Mouse (Mus musculus) midbrain, embryonic 13.5 days (tissue): ENCODE measurements around the gene Coa4. TPM values are rescaled to one million over a fixed set of nuclear protein-coding genes. Genes with fewer than 3 reads are reported as not detected.
A peak's percentile ranks its signal among the peaks of the same experiment; 100 is the strongest.

Experiments
- ATAC-seq: fragments of 200-750 bp; cut with Nextera tagmentation; 2 replicates; pipeline ENCODE4 v1.8.0; 2017; ENCODE audit warnings: mild to moderate bottlenecking, moderate TSS enrichment, moderate library complexity
- H3K27ac ChIP-seq: fragments of 300-500 bp; sonication (generic); 2 replicates; pipeline ENCODE4 v1.5.1; 2015; ENCODE audit warnings: inconsistent platforms, mild to moderate bottlenecking, moderate library complexity
- H3K27me3 ChIP-seq: fragments of 300-500 bp; sonication (generic); 2 replicates; pipeline ENCODE4 v1.6.1; 2015; ENCODE audit warnings: mild to moderate bottlenecking, inconsistent platforms
- H3K36me3 ChIP-seq: fragments of 300-500 bp; sonication (generic); 2 replicates; pipeline ENCODE4 v1.6.1; 2015; ENCODE audit warnings: mild to moderate bottlenecking, inconsistent platforms
- H3K4me1 ChIP-seq: fragments of 300-500 bp; sonication (generic); replicated peaks from 2 replicates; pipeline ENCODE4 v1.6.1; 2015; ENCODE audit warnings: inconsistent platforms
- H3K4me2 ChIP-seq: fragments of 300-500 bp; sonication (generic); replicated peaks from 2 replicates; pipeline ENCODE4 v1.6.1; 2015; ENCODE audit warnings: moderate library complexity, mild to moderate bottlenecking, inconsistent platforms
- H3K4me3 ChIP-seq: fragments of 300-500 bp; sonication (generic); replicated peaks from 2 replicates; pipeline ENCODE4 v1.5.1; 2015; ENCODE audit warnings: mild to moderate bottlenecking, inconsistent platforms
- H3K9ac ChIP-seq: fragments of 300-500 bp; sonication (generic); replicated peaks from 2 replicates; pipeline ENCODE4 v1.6.1; 2015; ENCODE audit warnings: mild to moderate bottlenecking, inconsistent platforms
- H3K9me3 ChIP-seq: fragments of 300-500 bp; sonication (generic); 2 replicates; pipeline ENCODE4 v1.6.1; 2016; ENCODE audit warnings: mild to moderate bottlenecking, inconsistent platforms
- WGBS: fragments of 180-500 bp; shearing (Covaris S2); methylation state at CpG from one replicate; pipeline ENCODE4 v1.1.7; 2015; 5-methylcytosine and 5-hydroxymethylcytosine counted together
- polyA plus RNA-seq: library from polyadenylated mRNA; unstranded; fragments of >200 nt; fragmentation: Nextera tagmentation; extraction: Ambion mirVana; gene quantifications from 2 replicates; pipeline ENCODE4 v1.2.1, GENCODE M21; 2015

Gene Coa4
- polyA plus RNA-seq, 1 experiment from 2014 or later = 19.7 TPM

- Histone ChIP-seq H3K27me3 (no peaks in the 10 kb centered on the region), H3K4me3 (no peak overlapping the region), H3K9me3 (no peaks in the 10 kb centered on the region), H3K9ac (no peak overlapping the region), H3K4me2 (no peak overlapping the region), H3K27ac (no peak overlapping the region), H3K4me1 (no peaks in the 10 kb centered on the region), H3K36me3 (no peaks in the 10 kb centered on the region)
- no peak for ATAC-seq
- WGBS = 82% methylated on average over 3 of the region's 3 CpGs
Observed at GRCm38 (mm10) chr7:100508670-100509069, 28.2 kb upstream of the Coa4 start.

- Histone ChIP-seq H3K36me3 (no peaks in the 10 kb centered on the region), H3K9ac (no peak overlapping the region), H3K27me3 (no peaks in the 10 kb centered on the region), H3K9me3 (no peaks in the 10 kb centered on the region), H3K27ac (no peak overlapping the region), H3K4me3 (no peak overlapping the region), H3K4me2 (no peak overlapping the region), H3K4me1 (no peaks in the 10 kb centered on the region; the same call in 1 of the 2 replicates)
- WGBS = 83% methylated on average over 8 of the region's 8 CpGs
- ATAC-seq = no peak
Observed at GRCm38 (mm10) chr7:100511602-100512001, 25.3 kb upstream of the Coa4 start.

- Histone ChIP-seq H3K27me3 (no peaks in the 10 kb centered on the region), H3K4me1 (no peaks in the 10 kb centered on the region; the same call in 1 of the 2 replicates), H3K9me3 (no peaks in the 10 kb centered on the region), H3K4me3 (no peak within 1 kb of the TSS), H3K4me2 (peak within 1 kb of the TSS; percentile 17), H3K9ac (no peak within 1 kb of the TSS), H3K27ac (no peak within 1 kb of the TSS), H3K36me3 (no peaks in the 10 kb centered on the region)
- 42% methylated on average over 11 of the region's 11 CpGs for WGBS
- ATAC-seq = peak; percentile 60
Observed at GRCm38 (mm10) chr7:100514573-100514972, 22.3 kb upstream of the Coa4 start, which contains the start of gene Dnajb13. Gene Dnajb13 (minus strand): TSS chr7:100514960.

GRCm38 (mm10) chr7:100520204-100520603 lies 16.7 kb upstream of the Coa4 start:
- no peaks in the 10 kb centered on the region for H3K27me3 ChIP-seq
- no peak overlapping the region for H3K4me2 ChIP-seq
- no peaks in the 10 kb centered on the region for H3K4me1 ChIP-seq
- no peaks in the 10 kb centered on the region for H3K9me3 ChIP-seq
- no peak for ATAC-seq
- H3K4me3 ChIP-seq = no peak overlapping the region
- 73% methylated on average over 7 of the region's 7 CpGs for WGBS
- no peak overlapping the region for H3K27ac ChIP-seq
- H3K9ac ChIP-seq = no peak overlapping the region
- no peaks in the 10 kb centered on the region for H3K36me3 ChIP-seq

GRCm38 (mm10) chr7:100520663-100521285 lies 16.1 kb upstream of the Coa4 start:
- peak; percentile 72 for ATAC-seq
- H3K9ac ChIP-seq = no peak overlapping the region
- H3K36me3 ChIP-seq = no peaks in the 10 kb centered on the region
- H3K27me3 ChIP-seq = no peaks in the 10 kb centered on the region
- WGBS = 21% methylated on average over 10 of the region's 10 CpGs
- H3K4me2 ChIP-seq = no peak overlapping the region; the same call in 1 of the 2 replicates
- no peak overlapping the region for H3K27ac ChIP-seq
- H3K4me3 ChIP-seq = no peak overlapping the region
- H3K4me1 ChIP-seq = no peaks in the 10 kb centered on the region
- no peaks in the 10 kb centered on the region for H3K9me3 ChIP-seq

GRCm38 (mm10) chr7:100522222-100522621 lies 14.6 kb upstream of the Coa4 start:
- no peak overlapping the region for H3K4me3 ChIP-seq
- no peak for ATAC-seq
- no peaks in the 10 kb centered on the region for H3K27me3 ChIP-seq
- WGBS = 75% methylated on average over 3 of the region's 3 CpGs
- H3K27ac ChIP-seq = no peak overlapping the region
- H3K9me3 ChIP-seq = no peaks in the 10 kb centered on the region
- H3K9ac ChIP-seq = no peak overlapping the region
- no peaks in the 10 kb centered on the region for H3K36me3 ChIP-seq
- H3K4me2 ChIP-seq = no peak overlapping the region
- H3K4me1 ChIP-seq = no peaks in the 10 kb centered on the region

GRCm38 (mm10) chr7:100524669-100525068 lies 12.2 kb upstream of the Coa4 start:
- ATAC-seq = no peak
- WGBS = 79% methylated on average over 8 of the region's 8 CpGs
- Histone ChIP-seq H3K4me1 (no peaks in the 10 kb centered on the region), H3K9me3 (no peaks in the 10 kb centered on the region), H3K36me3 (no peaks in the 10 kb centered on the region), H3K4me3 (no peak overlapping the region), H3K9ac (no peak overlapping the region), H3K4me2 (no peak overlapping the region), H3K27ac (no peak overlapping the region), H3K27me3 (no peaks in the 10 kb centered on the region)

- WGBS = 93% methylated on average over 5 of the region's 5 CpGs
- H3K9ac ChIP-seq = no peak overlapping the region
- no peak for ATAC-seq
Observed at GRCm38 (mm10) chr7:100530766-100531165, 6.1 kb upstream of the Coa4 start.

GRCm38 (mm10) chr7:100533503-100533902 lies 3.4 kb upstream of the Coa4 start:
- H3K4me1 ChIP-seq = peaks cover 12% of the 10 kb centered on the region
- no peaks in the 10 kb centered on the region for H3K27me3 ChIP-seq
- H3K9me3 ChIP-seq = no peaks in the 10 kb centered on the region
- 77% methylated on average over 2 of the region's 2 CpGs for WGBS
- no peak for ATAC-seq
- no peak overlapping the region for H3K4me2 ChIP-seq
- no peak overlapping the region for H3K27ac ChIP-seq
- no peak overlapping the region for H3K4me3 ChIP-seq
- no peak overlapping the region for H3K9ac ChIP-seq
- H3K36me3 ChIP-seq = no peaks in the 10 kb centered on the region

More at GRCm38 (mm10) chr7:100530766-100531165, 6.1 kb upstream of the Coa4 start:
- H3K27ac ChIP-seq = no peak overlapping the region
- no peaks in the 10 kb centered on the region for H3K27me3 ChIP-seq
- H3K4me2 ChIP-seq = no peak overlapping the region
- no peaks in the 10 kb centered on the region for H3K9me3 ChIP-seq
- H3K4me3 ChIP-seq = no peak overlapping the region
- no peaks in the 10 kb centered on the region for H3K4me1 ChIP-seq
- H3K36me3 ChIP-seq = no peaks in the 10 kb centered on the region

- no peak for ATAC-seq
- Histone ChIP-seq H3K4me1 (peaks cover 12% of the 10 kb centered on the region), H3K4me2 (no peak overlapping the region), H3K27ac (no peak overlapping the region), H3K9me3 (no peaks in the 10 kb centered on the region), H3K9ac (no peak overlapping the region), H3K36me3 (peaks cover 4% of the 10 kb centered on the region), H3K4me3 (no peak overlapping the region), H3K27me3 (no peaks in the 10 kb centered on the region)
- WGBS = 90% methylated on average over 3 of the region's 3 CpGs
Observed at GRCm38 (mm10) chr7:100534216-100534615, 2.7 kb upstream of the Coa4 start.

GRCm38 (mm10) chr7:100535831-100536230 lies 1.0 kb upstream of the Coa4 start:
- 75% methylated on average over 2 of the region's 2 CpGs for WGBS
- Histone ChIP-seq H3K36me3 (peaks cover 20% of the 10 kb centered on the region), H3K27me3 (no peaks in the 10 kb centered on the region), H3K9ac (no peak overlapping the region), H3K4me1 (peaks cover 12% of the 10 kb centered on the region), H3K27ac (no peak overlapping the region), H3K9me3 (no peaks in the 10 kb centered on the region), H3K4me2 (peak overlapping the region; percentile 66; the same call in 1 of the 2 replicates), H3K4me3 (no peak overlapping the region)
- ATAC-seq = no peak

GRCm38 (mm10) chr7:100537519-100537902 lies 640 bp downstream of the Coa4 start:
- Histone ChIP-seq H3K4me2 (peak overlapping the region; percentile 66), H3K9me3 (no peaks in the 10 kb centered on the region), H3K4me3 (peak overlapping the region; percentile 73), H3K36me3 (peaks cover 20% of the 10 kb centered on the region), H3K9ac (peak overlapping the region; percentile 79), H3K27me3 (no peaks in the 10 kb centered on the region), H3K27ac (peak overlapping the region; percentile 88), H3K4me1 (peaks cover 12% of the 10 kb centered on the region)
- WGBS = 40% methylated on average over 7 of the region's 7 CpGs
- no peak for ATAC-seq

- ATAC-seq = no peak
- peaks cover 20% of the 10 kb centered on the region for H3K36me3 ChIP-seq
- 0 out of 2 replicates have a peak, but pooled peaks cover 4% of the 10 kb centered on the region for H3K27me3 ChIP-seq
- H3K4me2 ChIP-seq = no peak overlapping the region
- peaks cover 12% of the 10 kb centered on the region for H3K4me1 ChIP-seq
- 96% methylated on average over 9 of the region's 9 CpGs for WGBS
- H3K4me3 ChIP-seq = no peak overlapping the region
- H3K9me3 ChIP-seq = no peaks in the 10 kb centered on the region
- no peak overlapping the region for H3K9ac ChIP-seq
- no peak overlapping the region for H3K27ac ChIP-seq
Observed at GRCm38 (mm10) chr7:100539516-100539915, 2.6 kb downstream of the Coa4 start.
